ENCODE assay signal across 8 mouse cellular contexts in the genomic region with DNA sequence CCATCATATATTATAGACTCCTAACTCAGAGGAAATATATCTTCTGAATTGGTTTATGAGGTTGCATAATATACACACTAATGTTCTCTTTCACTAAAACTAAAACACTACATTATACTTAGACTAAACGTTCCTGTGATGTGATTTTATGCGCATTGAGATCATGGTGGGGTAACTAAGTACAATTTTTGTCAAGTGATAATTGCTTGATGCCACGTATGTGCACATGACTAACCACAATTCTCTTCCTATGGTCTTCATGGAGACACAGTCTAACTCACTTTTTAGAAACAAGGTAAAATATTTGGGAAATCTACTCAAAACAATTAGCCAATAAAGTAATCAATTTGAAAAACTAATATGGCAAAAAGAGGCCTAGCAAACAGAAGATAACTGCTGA. TPM values are rescaled to one million over a fixed set of nuclear protein-coding genes. Genes with fewer than 3 reads are reported as not detected.
DNase-seq lines count a peak whose midpoint lies in the region; ATAC-seq lines count a peak whose summit lies in the region.

No protein-coding gene starts in this region.

- ATAC-seq in heart, embryonic 13.5 days (ENCODE audit: extremely low read depth, insufficient number of reproducible peaks, low FRiP score, low TSS enrichment), result no peak
- no peak for ATAC-seq in hindbrain, embryonic 14.5 days (ENCODE audit: low FRiP score)
- ATAC-seq in midbrain, embryonic 12.5 days (ENCODE audit: low FRiP score, low read depth), result no peak

- H3K36me3 ChIP-seq in heart, embryonic 13.5 days, result peaks cover 9% of the 10 kb centered on the region
- H3K36me3 ChIP-seq in hindbrain, embryonic 14.5 days (replicated peaks; ENCODE audit: control insufficient read depth, insufficient read depth), result no peaks in the 10 kb centered on the region
- no peaks in the 10 kb centered on the region for H3K36me3 ChIP-seq in midbrain, embryonic 12.5 days

- no peaks in the 10 kb centered on the region for H3K27me3 ChIP-seq in heart, embryonic 13.5 days (replicated peaks)
- H3K27me3 ChIP-seq in hindbrain, embryonic 14.5 days (ENCODE audit: control insufficient read depth, insufficient read depth, low read length), result no peaks in the 10 kb centered on the region
- H3K27me3 ChIP-seq in midbrain, embryonic 12.5 days, result no peaks in the 10 kb centered on the region

- WGBS in heart, embryonic 13.5 days, result 60% methylated on average over 3 of the region's 3 CpGs
- 70% methylated on average over 3 of the region's 3 CpGs for WGBS in hindbrain, embryonic 14.5 days
- WGBS in midbrain, embryonic 12.5 days, result 76% methylated on average over 3 of the region's 3 CpGs

- peaks cover 26% of the 10 kb centered on the region for H3K4me1 ChIP-seq in heart, embryonic 13.5 days
- H3K4me1 ChIP-seq in hindbrain, embryonic 14.5 days (replicated peaks; ENCODE audit: control insufficient read depth, insufficient read depth, low read length), result peaks cover 21% of the 10 kb centered on the region
- H3K4me1 ChIP-seq in midbrain, embryonic 12.5 days, result peaks cover 13% of the 10 kb centered on the region

- peak overlapping the region; percentile 98 for H3K9ac ChIP-seq in heart, embryonic 13.5 days
- peak overlapping the region; percentile 97 for H3K9ac ChIP-seq in hindbrain, embryonic 14.5 days
- peak overlapping the region; percentile 97; the same call in 1 of the 2 replicates for H3K9ac ChIP-seq in midbrain, embryonic 12.5 days (replicated peaks)

- H3K9me3 ChIP-seq in heart, embryonic 13.5 days, result no peaks in the 10 kb centered on the region
- no peaks in the 10 kb centered on the region for H3K9me3 ChIP-seq in hindbrain, embryonic 14.5 days (ENCODE audit: control insufficient read depth, low read length)
- H3K9me3 ChIP-seq in midbrain, embryonic 12.5 days, result no peaks in the 10 kb centered on the region

- intact Hi-C loops in left cerebral cortex, postnatal 25 days (cut with DNase I), result loop anchor here (5.0 to 10.0 kb wide), 3 partner anchors 285 to 572 kb away; partner anchors contain the start of genes Dlx6 and Sdhaf3

- DNase-seq in heart, adult 9 months (ENCODE audit: low spot score in 2 of 2), result no peak
- peak; percentile 37 for DNase-seq in NIH3T3 (ENCODE audit: low read depth)
- DNase-seq in hindbrain, embryonic 14.5 days (ENCODE audit: low spot score), result no peak
- DNase-seq in B cell, adult 2 months, result no peak
- DNase-seq in gastrocnemius, adult 18-20 months (ENCODE audit: low spot score), result no peak
- no peak for DNase-seq in left cerebral cortex, postnatal 25 days (ENCODE audit: low spot score in 2 of 2)

- H3K27ac ChIP-seq in heart, embryonic 13.5 days (replicated peaks), result 0 out of 2 replicates have a peak overlapping the region, but pooled peaks have one; percentile 92
- no peak overlapping the region for H3K27ac ChIP-seq in hindbrain, embryonic 14.5 days
- no peak overlapping the region for H3K27ac ChIP-seq in midbrain, embryonic 12.5 days (replicated peaks)

- peak overlapping the region; percentile 82 for H3K4me2 ChIP-seq in heart, embryonic 13.5 days
- peak overlapping the region; percentile 85 for H3K4me2 ChIP-seq in hindbrain, embryonic 14.5 days (replicated peaks)
- peak overlapping the region; percentile 78 for H3K4me2 ChIP-seq in midbrain, embryonic 12.5 days (replicated peaks)

- H3K4me3 ChIP-seq in heart, embryonic 13.5 days, result peak overlapping the region; percentile 98
- peak overlapping the region; percentile 86 for H3K4me3 ChIP-seq in hindbrain, embryonic 14.5 days (replicated peaks; ENCODE audit: low read length)
- H3K4me3 ChIP-seq in midbrain, embryonic 12.5 days, result peak overlapping the region; percentile 95

RNA-seq across cellular contexts. Expression of gene Sem1, which starts 1.2 kb away (rescaled TPM):
- polyA plus RNA-seq in heart, embryonic 13.5 days (2015; fragmentation: Nextera tagmentation; extraction: Ambion mirVana), result 220 and 232 TPM in 2 replicates
- polyA plus RNA-seq in hindbrain, embryonic 14.5 days (2014; fragmentation: Nextera tagmentation; extraction: Ambion mirVana), result 144 and 164 TPM in 2 replicates
- 220 and 223 TPM in 2 replicates for polyA plus RNA-seq in midbrain, embryonic 12.5 days (2016; fragmentation: Nextera tagmentation; extraction: Ambion mirVana)
- 10 to 100 TPM; 57.3 to 61.7 TPM for total RNA-seq in gastrocnemius, adult 18-20 months (2021)
- total RNA-seq in left cerebral cortex, postnatal 25 days (2021), result 10 to 100 TPM; 47.0 to 50.7 TPM
